In genomic region chr13:75541446-75541845, GRCm38 (mm10) we compare ENCODE assay signal across 17 mouse cellular contexts.
DNase-seq lines count a peak whose midpoint lies in the region; ATAC-seq lines count a peak whose summit lies in the region.
"Had no signal": no experiment of that assay in that cellular context is flagged by ENCODE, and none has a peak within 500 bp of the region (broad histone marks: within the 10 kb centered on the region; RNA-seq: fewer than 3 reads in every experiment).

No protein-coding gene starts in this region.

- H3K9ac ChIP-seq in kidney, embryonic 16.5 days (replicated peaks; ENCODE audit: low read length) = no peak overlapping the region
- H3K9ac ChIP-seq: liver, embryonic 13.5 days had no signal

- DNase-seq in embryo, embryonic 10.5 days (ENCODE audit: low spot score) = peak; percentile 10
- no peak for DNase-seq in embryo, embryonic 11 days
- DNase-seq in kidney, adult 8-10 months = no peak
- DNase-seq in ZHBTc4 (ENCODE audit: low read depth, low spot score) = peak; percentile 9
- no peak for DNase-seq in ovary, adult 18-20 months (ENCODE audit: low spot score)
- no peak for DNase-seq in cerebellum, adult 18-20 months
- DNase-seq: adrenal gland, adult 8-10 months; cerebellum, adult 9-11 months; gastrocnemius, postnatal 10 days; heart, postnatal 10 days; liver, embryonic 13.5 days; right cerebral cortex, adult 18-20 months; spleen, adult 18-20 months; thymus, postnatal 4 days had no signal

- H3K27ac ChIP-seq in kidney, embryonic 16.5 days (ENCODE audit: low read length) = no peak overlapping the region
- H3K27ac ChIP-seq: liver, embryonic 13.5 days had no signal

- 56% methylated on average over 2 of the region's 2 CpGs for WGBS in kidney, embryonic 16.5 days

- peaks cover 15% of the 10 kb centered on the region for H3K4me1 ChIP-seq in kidney, embryonic 16.5 days (ENCODE audit: insufficient read depth, low read length)
- H3K4me1 ChIP-seq: liver, embryonic 13.5 days; megakaryocyte, embryonic 14.5 days had no signal

- no peaks in the 10 kb centered on the region for H3K9me3 ChIP-seq in kidney, embryonic 16.5 days (ENCODE audit: low read length)
- H3K9me3 ChIP-seq: liver, embryonic 13.5 days; megakaryocyte, embryonic 14.5 days had no signal

- ATAC-seq in kidney, embryonic 16.5 days (ENCODE audit: low FRiP score, low TSS enrichment) = peak; percentile 76
- ATAC-seq in megakaryocyte progenitor cell, adult 5-6 weeks (replicated peaks; ENCODE audit: poor library complexity) = 0 out of 2 replicates have a peak, but pooled peaks have one; percentile 26

- no peaks in the 10 kb centered on the region for H3K36me3 ChIP-seq in kidney, embryonic 16.5 days (ENCODE audit: insufficient read depth, low read length)
- H3K36me3 ChIP-seq: liver, embryonic 13.5 days had no signal

- H3K4me3 ChIP-seq in kidney, embryonic 16.5 days (ENCODE audit: low read length) = no peak overlapping the region
- H3K4me3 ChIP-seq: liver, embryonic 13.5 days; megakaryocyte, embryonic 14.5 days had no signal

- H3K27me3 ChIP-seq in kidney, embryonic 16.5 days (ENCODE audit: insufficient read depth, low read length) = no peaks in the 10 kb centered on the region
- H3K27me3 ChIP-seq: liver, embryonic 13.5 days; megakaryocyte, embryonic 14.5 days had no signal

- H3K4me2 ChIP-seq in kidney, embryonic 16.5 days (replicated peaks; ENCODE audit: low read depth, low read length) = no peak overlapping the region
- H3K4me2 ChIP-seq: liver, embryonic 13.5 days had no signal

Comparison
In these comparisons a context has a peak if more than half of its experiments do, and no peak if none do; other contexts are left out.
1. DNase-seq: peak in embryo, embryonic 10.5 days (single experiment) and ZHBTc4 (single experiment); none in embryo, embryonic 11 days (single experiment), kidney, adult 8-10 months (0 of 2), ovary, adult 18-20 months (single experiment) and cerebellum, adult 18-20 months (0 of 2).